Mouse (Mus musculus) intestine, embryonic 15.5 days (tissue): Measurements from ENCODE around the gene Mettl8. TPM values are rescaled to one million over a fixed set of nuclear protein-coding genes. Genes with fewer than 3 reads are reported as not detected.
A peak's percentile ranks its signal among the peaks of the same experiment; 100 is the strongest.

Experiments used
- ATAC-seq: fragments of 200-750 bp; cut with Nextera tagmentation; 2 replicates; pipeline ENCODE4 v1.8.0; 2017; ENCODE audit warnings: moderate TSS enrichment, moderate library complexity
- H3K27ac ChIP-seq: fragments of 300-500 bp; sonication (generic); 2 replicates; pipeline ENCODE4 v1.5.1; 2015; ENCODE audit warnings: mild to moderate bottlenecking, inconsistent platforms
- H3K27me3 ChIP-seq: fragments of 300-500 bp; sonication (generic); replicated peaks from 2 replicates; pipeline ENCODE4 v1.6.1; 2015; ENCODE audit warnings: inconsistent platforms
- H3K36me3 ChIP-seq: fragments of 300-500 bp; sonication (generic); 2 replicates; pipeline ENCODE4 v1.6.1; 2015; ENCODE audit warnings: inconsistent platforms
- H3K4me1 ChIP-seq: fragments of 300-500 bp; sonication (generic); replicated peaks from 2 replicates; pipeline ENCODE4 v1.6.1; 2015; ENCODE audit warnings: inconsistent platforms
- H3K4me2 ChIP-seq: fragments of 300-500 bp; sonication (generic); replicated peaks from 2 replicates; pipeline ENCODE4 v1.6.1; 2015; ENCODE audit warnings: mild to moderate bottlenecking, inconsistent platforms
- H3K4me3 ChIP-seq: fragments of 300-500 bp; sonication (generic); replicated peaks from 2 replicates; pipeline ENCODE4 v1.5.1; 2015; ENCODE audit warnings: inconsistent platforms
- H3K9ac ChIP-seq: fragments of 300-500 bp; sonication (generic); 2 replicates; pipeline ENCODE4 v1.6.1; 2015; ENCODE audit warnings: inconsistent platforms
- H3K9me3 ChIP-seq: fragments of 300-500 bp; sonication (generic); 2 replicates; pipeline ENCODE4 v1.6.1; 2016; ENCODE audit warnings: inconsistent platforms
- WGBS: fragments of 180-500 bp; shearing (Covaris S2); methylation state at CpG from one replicate; pipeline ENCODE4 v1.1.7; 2015; 5-methylcytosine and 5-hydroxymethylcytosine counted together
- polyA plus RNA-seq: library from polyadenylated mRNA; unstranded; fragments of >200 nt; fragmentation: Nextera tagmentation; extraction: Ambion mirVana; gene quantifications from 2 replicates; pipeline ENCODE4 v1.2.1, GENCODE M21; 2015

Gene Mettl8
- polyA plus RNA-seq, 1 experiment from 2014 or later = 15.1 TPM

DNA sequence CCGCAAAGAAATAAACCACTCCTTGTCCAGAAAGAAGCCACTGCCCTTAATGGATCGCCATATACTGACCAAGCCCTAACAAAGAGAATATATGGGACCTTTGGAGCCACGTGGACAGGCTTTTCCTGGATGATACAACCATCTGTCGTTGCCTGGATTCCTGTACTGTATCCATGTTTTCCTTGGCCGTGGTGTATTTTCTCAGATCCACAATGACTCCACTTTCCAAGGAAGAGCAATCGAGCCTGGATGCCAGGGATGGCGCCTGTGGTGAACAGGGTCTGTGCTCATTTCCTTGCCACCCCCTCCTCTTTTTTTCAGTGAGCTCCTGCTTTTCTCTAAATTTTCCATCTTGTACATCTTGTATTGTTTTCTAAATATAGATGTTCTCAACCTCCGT lies 120.6 kb downstream of the Mettl8 start:
- 80% methylated on average over 8 of the region's 8 CpGs for WGBS
- Histone ChIP-seq H3K4me1 (no peaks in the 10 kb centered on the region), H3K9me3 (no peaks in the 10 kb centered on the region)

DNA sequence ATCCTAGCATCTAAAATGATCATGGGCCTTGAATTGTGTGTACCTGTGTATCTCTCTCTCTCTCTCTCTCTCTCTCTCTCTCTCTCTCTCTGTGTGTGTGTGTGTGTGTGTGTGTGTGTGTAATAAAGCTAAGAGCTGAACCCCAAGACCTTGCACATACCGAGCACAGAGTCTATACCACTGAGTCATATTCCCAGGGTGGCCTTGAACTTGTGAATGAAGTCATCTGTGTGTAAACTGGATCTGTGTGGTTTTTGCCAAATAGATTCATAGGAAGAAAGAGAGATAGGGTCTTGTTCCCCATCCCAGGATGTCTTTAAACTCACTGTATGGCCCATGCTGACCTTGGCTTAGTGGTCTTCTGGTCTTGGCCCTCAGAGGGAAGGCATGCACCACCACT lies 121.9 kb downstream of the Mettl8 start:
- Histone ChIP-seq H3K36me3 (no peaks in the 10 kb centered on the region), H3K9me3 (no peaks in the 10 kb centered on the region), H3K27me3 (no peaks in the 10 kb centered on the region), H3K4me2 (no peak overlapping the region), H3K4me3 (no peak overlapping the region), H3K9ac (no peak overlapping the region), H3K27ac (no peak overlapping the region), H3K4me1 (no peaks in the 10 kb centered on the region)
- ATAC-seq = no peak
- 79% methylated on average over 1 of the region's 1 CpGs for WGBS

More for the DNA sequence above, 120.6 kb downstream of the Mettl8 start:
- H3K27me3 ChIP-seq = no peaks in the 10 kb centered on the region
- ATAC-seq = no peak
- no peak overlapping the region for H3K27ac ChIP-seq
- no peak overlapping the region for H3K9ac ChIP-seq
- H3K4me2 ChIP-seq = no peak overlapping the region
- no peaks in the 10 kb centered on the region for H3K36me3 ChIP-seq
- H3K4me3 ChIP-seq = no peak overlapping the region

DNA sequence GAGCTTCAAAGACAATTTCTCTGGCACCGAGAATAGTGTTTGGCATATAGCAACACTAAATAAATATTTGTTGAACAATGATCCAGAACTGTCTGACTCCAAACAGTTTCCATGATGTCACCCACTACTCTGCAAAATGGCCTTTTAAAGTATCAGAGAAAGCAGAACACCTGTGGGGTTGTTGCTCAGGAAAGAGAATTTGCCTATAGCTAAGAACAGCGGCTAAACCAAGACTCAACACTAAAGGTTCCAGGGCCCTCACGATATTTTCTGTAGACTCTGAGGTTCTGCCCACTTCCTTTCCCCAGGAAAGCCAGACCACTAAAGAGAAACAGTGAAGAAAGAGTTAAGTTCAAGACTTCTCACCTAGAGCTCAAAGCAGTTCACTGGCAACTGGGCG lies 122.4 kb downstream of the Mettl8 start:
- no peaks in the 10 kb centered on the region for H3K4me1 ChIP-seq
- WGBS = 74% methylated on average over 4 of the region's 4 CpGs
- H3K27ac ChIP-seq = no peak overlapping the region

GRCm38 (mm10) chr2:70930631-70931288 lies 124.6 kb downstream of the Mettl8 start:
- H3K4me1 ChIP-seq = no peaks in the 10 kb centered on the region
- no peaks in the 10 kb centered on the region for H3K36me3 ChIP-seq
- H3K4me2 ChIP-seq = no peak overlapping the region
- no peak for ATAC-seq
- no peaks in the 10 kb centered on the region for H3K27me3 ChIP-seq
- H3K9ac ChIP-seq = no peak overlapping the region
- no peaks in the 10 kb centered on the region for H3K9me3 ChIP-seq
- no peak overlapping the region for H3K27ac ChIP-seq
- WGBS = 80% methylated on average over 11 of the region's 11 CpGs
- H3K4me3 ChIP-seq = no peak overlapping the region

More for the DNA sequence above, 122.4 kb downstream of the Mettl8 start:
- H3K9me3 ChIP-seq = no peaks in the 10 kb centered on the region
- H3K4me2 ChIP-seq = no peak overlapping the region
- no peak overlapping the region for H3K9ac ChIP-seq
- no peak overlapping the region for H3K4me3 ChIP-seq
- no peaks in the 10 kb centered on the region for H3K36me3 ChIP-seq
- ATAC-seq = no peak
- H3K27me3 ChIP-seq = no peaks in the 10 kb centered on the region

- Histone ChIP-seq H3K4me2 (no peak overlapping the region), H3K27ac (no peak overlapping the region), H3K9ac (no peak overlapping the region), H3K4me3 (no peak overlapping the region), H3K27me3 (no peaks in the 10 kb centered on the region), H3K4me1 (no peaks in the 10 kb centered on the region), H3K9me3 (no peaks in the 10 kb centered on the region), H3K36me3 (no peaks in the 10 kb centered on the region)
- ATAC-seq = no peak
- WGBS = 80% methylated on average over 11 of the region's 11 CpGs
Measured at GRCm38 (mm10) chr2:70929714-70930113, 125.7 kb downstream of the Mettl8 start.

GRCm38 (mm10) chr2:70924049-70924448 lies 131.3 kb downstream of the Mettl8 start:
- WGBS = 89% methylated on average over 1 of the region's 1 CpGs
- H3K4me2 ChIP-seq = no peak overlapping the region
- 0 out of 2 replicates have a peak, but pooled peaks have one; percentile 31 for ATAC-seq
- H3K27ac ChIP-seq = no peak overlapping the region
- H3K27me3 ChIP-seq = no peaks in the 10 kb centered on the region
- no peak overlapping the region for H3K9ac ChIP-seq
- peaks cover 4% of the 10 kb centered on the region; the same call in 1 of the 2 replicates for H3K4me1 ChIP-seq
- no peak overlapping the region for H3K4me3 ChIP-seq
- no peaks in the 10 kb centered on the region for H3K36me3 ChIP-seq
- no peaks in the 10 kb centered on the region for H3K9me3 ChIP-seq

GRCm38 (mm10) chr2:70922814-70923213 lies 132.6 kb downstream of the Mettl8 start:
- H3K4me2 ChIP-seq = no peak overlapping the region
- H3K27ac ChIP-seq = no peak overlapping the region
- peaks cover 4% of the 10 kb centered on the region; the same call in 1 of the 2 replicates for H3K4me1 ChIP-seq
- 75% methylated on average over 6 of the region's 6 CpGs for WGBS
- H3K27me3 ChIP-seq = no peaks in the 10 kb centered on the region
- no peaks in the 10 kb centered on the region for H3K9me3 ChIP-seq
- no peak overlapping the region for H3K4me3 ChIP-seq
- H3K36me3 ChIP-seq = no peaks in the 10 kb centered on the region
- no peak overlapping the region for H3K9ac ChIP-seq
- ATAC-seq = no peak

DNA sequence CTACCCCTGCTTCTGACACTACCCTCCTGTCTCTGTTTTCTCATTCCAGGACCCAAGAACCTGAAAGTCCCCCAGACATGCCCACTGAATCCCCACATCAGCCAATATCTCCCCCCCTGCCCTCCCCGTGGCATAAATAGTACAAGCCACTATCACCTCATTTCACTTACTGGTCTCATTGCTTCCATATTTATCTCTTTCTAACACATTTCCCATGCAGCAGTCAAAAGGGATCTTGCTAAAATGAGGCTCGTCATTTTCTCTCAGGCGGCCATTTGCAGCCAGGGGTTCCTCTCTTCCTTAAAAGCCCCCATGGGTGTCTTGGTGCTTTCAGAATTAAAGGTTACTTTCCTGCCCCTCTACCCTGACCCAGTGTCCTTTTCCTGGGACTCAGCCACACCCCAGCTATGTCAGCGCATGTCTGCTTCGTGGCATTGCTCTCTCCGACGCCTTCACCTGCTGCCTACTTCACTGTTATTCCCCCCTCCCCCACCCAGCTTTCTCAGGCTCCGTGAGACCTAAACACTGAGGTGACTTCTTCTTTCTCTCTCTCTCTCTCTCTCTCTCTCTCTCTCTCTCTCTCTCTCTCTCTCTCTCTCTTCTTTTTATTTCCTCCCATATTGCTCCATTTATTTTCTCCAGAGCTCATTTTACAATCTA lies 134.3 kb downstream of the Mettl8 start:
- Histone ChIP-seq H3K9ac (no peak overlapping the region), H3K4me2 (no peak overlapping the region), H3K27ac (no peak overlapping the region), H3K9me3 (no peaks in the 10 kb centered on the region), H3K27me3 (no peaks in the 10 kb centered on the region), H3K36me3 (no peaks in the 10 kb centered on the region), H3K4me1 (peaks cover 4% of the 10 kb centered on the region; the same call in 1 of the 2 replicates), H3K4me3 (no peak overlapping the region)
- 52% methylated on average over 8 of the region's 8 CpGs for WGBS
- ATAC-seq = no peak

DNA sequence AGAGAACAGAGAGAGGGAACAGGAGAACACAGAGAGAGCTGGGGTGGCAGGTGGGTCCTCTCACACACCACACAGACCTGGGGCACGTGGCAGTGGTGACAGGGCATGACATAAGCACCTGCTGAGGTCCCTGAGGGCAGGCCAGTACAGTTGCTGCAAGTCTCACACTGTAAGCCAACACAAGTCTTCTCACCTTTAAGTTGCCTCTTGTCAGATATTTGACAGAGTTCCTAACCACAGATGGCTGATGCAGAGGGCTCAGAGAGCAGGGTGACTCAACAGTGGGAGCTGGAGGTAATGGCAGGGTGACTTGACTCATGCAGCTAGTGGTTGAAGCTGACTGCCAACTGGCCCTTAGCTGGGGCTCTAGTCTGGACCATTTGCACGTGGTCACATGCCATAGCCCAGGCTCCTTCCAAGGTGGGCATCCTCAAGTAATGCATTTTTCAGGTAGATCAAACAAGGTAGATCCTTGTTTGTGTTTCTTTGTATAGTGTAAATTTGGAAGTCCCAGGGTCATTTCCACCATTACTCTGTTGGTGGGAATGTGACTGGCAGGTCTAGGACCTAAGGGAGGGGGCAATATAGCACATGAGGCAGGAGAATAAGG lies 135.4 kb downstream of the Mettl8 start:
- Histone ChIP-seq H3K4me3 (no peak overlapping the region), H3K27ac (no peak overlapping the region), H3K27me3 (no peaks in the 10 kb centered on the region), H3K9me3 (no peaks in the 10 kb centered on the region), H3K4me1 (peaks cover 4% of the 10 kb centered on the region; the same call in 1 of the 2 replicates), H3K4me2 (no peak overlapping the region), H3K9ac (no peak overlapping the region), H3K36me3 (no peaks in the 10 kb centered on the region)
- peak; percentile 17; the same call in 1 of the 2 replicates for ATAC-seq
- WGBS = 75% methylated on average over 2 of the region's 2 CpGs

GRCm38 (mm10) chr2:70918516-70918915 lies 136.9 kb downstream of the Mettl8 start:
- Histone ChIP-seq H3K4me1 (peaks cover 4% of the 10 kb centered on the region; the same call in 1 of the 2 replicates), H3K36me3 (no peaks in the 10 kb centered on the region), H3K4me3 (no peak overlapping the region), H3K27ac (no peak overlapping the region), H3K9ac (no peak overlapping the region), H3K27me3 (no peaks in the 10 kb centered on the region), H3K9me3 (no peaks in the 10 kb centered on the region), H3K4me2 (no peak overlapping the region)
- WGBS = 82% methylated on average over 2 of the region's 2 CpGs
- ATAC-seq = no peak
